Mouse (Mus musculus): ENCODE data around the gene Exoc4.

Gene Exoc4

DNA sequence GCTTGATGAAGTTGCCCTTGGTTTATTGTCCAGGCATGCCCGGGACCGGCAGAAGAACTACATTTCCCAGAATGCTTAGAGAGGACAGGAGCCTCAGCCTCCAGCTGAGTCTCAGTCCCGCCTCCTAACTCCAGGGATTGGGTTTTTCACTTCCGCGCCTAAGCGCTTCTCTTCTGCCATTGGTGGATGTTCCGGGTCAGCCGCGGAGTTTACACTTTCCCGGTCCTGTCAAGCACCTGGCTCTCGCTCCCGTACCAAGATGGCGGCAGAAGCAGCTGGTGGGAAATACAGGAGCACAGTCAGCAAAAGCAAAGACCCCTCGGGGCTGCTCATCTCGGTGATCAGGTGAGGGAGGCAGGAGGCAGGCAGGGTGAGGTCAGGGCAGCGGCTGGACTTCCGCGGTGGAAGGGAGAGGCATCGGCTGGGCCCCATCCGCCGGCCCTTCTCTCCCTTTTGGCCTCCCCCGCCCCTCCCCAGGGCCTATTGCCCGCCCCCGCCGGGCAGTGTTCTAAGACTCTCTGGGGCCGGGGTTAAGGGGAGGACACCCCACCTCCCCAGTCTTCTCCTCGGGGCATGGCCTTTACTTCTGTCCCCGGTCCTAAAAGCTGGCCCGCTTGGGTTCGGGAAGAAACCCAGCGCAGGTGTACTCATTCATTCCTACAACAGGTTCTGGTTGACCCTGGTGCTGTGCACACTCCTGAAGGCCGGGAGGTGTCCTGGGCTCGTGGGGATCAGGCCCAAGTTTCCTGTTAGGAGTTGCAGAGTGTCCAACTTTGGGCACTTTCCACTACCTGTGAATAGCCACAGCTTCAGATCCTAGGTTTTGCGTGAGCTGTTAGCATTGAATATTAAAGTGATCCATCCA is at the start of gene Exoc4:
Gene Exoc4 (plus strand): TSS at position 192 of the 865 bp plus-strand sequence.
- DNase-seq (ENCODE audit: low read depth): peak; percentile 94

DNA sequence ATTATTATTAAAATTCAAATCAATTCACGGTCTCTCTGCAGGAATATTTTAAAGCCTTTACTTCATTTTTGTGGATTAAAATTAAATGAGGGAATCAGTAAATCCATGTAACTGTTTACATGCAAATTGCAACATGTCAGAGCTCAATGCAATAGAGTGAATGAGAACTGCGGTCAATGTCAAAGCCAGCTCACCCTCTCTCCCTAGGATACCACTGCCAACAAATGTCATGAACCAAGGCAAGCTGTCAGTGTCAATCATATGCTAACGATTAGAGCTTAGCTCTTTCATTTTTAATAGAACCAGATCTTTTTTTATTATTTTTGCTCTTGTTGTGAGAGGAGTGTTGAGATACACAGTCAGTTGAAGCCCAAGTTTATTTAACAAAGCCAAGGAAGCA is 30.1 kb upstream of the Exoc4 start:
- no peak for DNase-seq (ENCODE audit: low read depth)

GRCm38 (mm10) chr6:33226700-33227099 is 22.2 kb upstream of the Exoc4 start:
- no peak for DNase-seq (ENCODE audit: low read depth)

DNA sequence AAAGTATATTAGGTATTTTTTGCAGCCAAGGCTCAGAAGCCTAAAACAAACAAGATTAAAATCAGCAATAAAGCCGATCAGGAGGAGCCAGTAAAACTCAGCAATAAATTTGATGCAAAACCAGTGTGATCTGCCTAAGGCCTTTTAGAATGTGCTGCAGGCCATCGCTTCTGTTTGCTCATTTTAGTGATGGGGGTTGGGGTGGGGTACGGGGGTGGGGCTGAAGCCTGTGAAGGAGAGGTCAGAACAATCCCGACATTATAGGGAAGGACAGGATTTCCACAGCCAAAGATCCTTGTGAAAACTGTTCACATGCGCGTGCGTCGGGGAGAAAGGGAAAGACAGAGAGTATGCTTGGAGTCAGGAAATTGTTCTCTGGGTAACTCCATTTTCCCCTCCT is 21.5 kb upstream of the Exoc4 start:
- no peak for DNase-seq (ENCODE audit: low read depth)

DNA sequence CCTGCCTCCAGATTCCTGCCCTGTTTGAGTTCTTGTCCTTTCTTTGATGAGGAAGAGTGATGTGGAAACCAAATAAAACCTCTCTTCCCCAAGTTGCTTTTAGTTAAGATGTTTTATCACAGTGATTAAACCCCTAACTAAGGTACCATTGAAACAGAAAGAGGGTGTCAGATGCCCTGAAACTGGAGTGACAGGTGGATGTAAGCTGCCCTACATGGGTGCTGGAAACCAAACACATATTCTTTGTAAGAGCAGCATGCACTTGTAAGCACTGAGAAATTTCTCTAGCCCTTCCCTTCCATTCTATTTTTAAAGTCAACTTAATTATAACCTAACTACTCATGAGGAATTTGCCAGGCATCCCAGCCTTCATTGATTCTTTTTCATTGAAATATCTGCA is 7.6 kb upstream of the Exoc4 start:
- DNase-seq (ENCODE audit: low read depth): no peak

DNA sequence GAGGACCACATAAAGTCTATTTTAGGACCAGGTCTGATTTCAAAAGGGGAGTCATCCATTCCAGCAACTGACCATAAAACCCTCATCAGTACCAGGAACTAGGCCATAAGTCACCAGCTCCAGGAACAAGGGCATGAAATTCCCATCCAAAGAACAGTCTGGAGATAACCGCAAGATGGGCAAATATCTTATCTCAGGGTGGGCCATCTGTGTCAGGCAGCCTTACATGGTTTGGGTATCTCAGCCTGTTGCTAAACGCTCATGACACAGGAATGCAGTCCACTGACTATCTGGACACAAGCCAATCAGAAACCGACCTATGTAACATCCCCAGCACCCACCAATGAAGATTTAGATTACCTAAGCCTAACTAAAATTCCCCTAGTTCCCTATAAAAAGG is 4.3 kb upstream of the Exoc4 start:
- no peak for DNase-seq (ENCODE audit: low read depth)

- DNase-seq (ENCODE audit: low read depth): no peak
These were observed 1.7 kb upstream of the Exoc4 start for GRCm38 (mm10) chr6:33247146-33247545.

DNA sequence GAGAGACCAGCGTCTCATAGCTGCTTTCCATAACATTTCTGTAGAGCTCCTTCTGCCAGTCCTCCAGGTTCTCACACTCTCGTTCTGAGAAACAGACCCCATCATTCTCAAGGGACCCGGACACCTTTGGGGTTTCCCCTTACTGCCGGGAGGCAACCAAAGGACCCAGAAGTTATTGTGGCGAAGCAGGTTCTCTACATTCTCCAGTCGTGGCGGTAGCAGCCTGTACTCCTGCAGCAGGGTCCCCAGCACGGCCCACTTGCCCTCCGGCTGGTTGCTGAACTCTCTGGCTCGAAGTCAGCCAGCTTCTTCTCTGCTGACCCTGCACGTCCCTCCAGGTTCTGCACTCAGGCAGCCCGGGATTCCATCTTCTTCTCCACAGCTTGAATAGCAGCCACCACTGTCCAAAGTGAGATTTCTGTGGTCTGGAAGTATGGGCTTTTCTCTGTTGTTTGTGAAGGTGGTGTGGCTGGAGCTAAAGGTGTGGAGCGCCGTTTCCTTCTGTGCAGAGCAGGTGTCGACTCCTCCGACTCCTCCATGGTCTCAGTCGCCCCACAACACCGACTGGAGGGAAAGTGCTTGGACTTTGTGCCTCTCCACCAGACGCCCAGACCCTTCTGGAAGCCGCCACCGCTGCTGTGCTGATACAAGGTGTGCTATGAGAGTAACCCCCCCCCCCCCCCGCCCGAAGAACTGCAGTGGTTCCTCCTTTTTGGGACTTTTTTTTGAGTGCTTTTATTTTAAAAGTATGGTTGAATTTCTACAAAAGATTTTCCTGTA is 1.1 kb upstream of the Exoc4 start:
- DNase-seq (ENCODE audit: low read depth): no peak

DNA sequence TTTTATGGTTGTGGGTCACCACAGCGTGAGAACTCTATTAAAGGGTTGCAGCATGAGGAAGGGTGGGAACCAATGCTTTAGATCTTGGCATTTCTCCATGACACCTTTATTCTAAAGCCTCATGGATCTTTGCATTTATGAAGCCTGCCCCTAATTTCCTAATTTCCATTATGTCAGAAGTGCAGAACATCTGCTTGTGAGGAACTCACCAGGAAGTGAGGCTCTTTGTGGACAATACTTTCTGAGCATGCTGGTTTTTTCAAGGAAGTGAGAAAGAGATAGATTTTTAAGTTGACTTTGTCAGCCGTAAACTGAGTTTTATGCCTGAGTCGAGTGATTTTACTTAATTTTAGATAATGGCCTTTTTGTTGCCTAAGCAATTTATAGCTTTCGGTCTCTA is 7.8 kb downstream of the Exoc4 start:
- DNase-seq (ENCODE audit: low read depth): no peak

DNA sequence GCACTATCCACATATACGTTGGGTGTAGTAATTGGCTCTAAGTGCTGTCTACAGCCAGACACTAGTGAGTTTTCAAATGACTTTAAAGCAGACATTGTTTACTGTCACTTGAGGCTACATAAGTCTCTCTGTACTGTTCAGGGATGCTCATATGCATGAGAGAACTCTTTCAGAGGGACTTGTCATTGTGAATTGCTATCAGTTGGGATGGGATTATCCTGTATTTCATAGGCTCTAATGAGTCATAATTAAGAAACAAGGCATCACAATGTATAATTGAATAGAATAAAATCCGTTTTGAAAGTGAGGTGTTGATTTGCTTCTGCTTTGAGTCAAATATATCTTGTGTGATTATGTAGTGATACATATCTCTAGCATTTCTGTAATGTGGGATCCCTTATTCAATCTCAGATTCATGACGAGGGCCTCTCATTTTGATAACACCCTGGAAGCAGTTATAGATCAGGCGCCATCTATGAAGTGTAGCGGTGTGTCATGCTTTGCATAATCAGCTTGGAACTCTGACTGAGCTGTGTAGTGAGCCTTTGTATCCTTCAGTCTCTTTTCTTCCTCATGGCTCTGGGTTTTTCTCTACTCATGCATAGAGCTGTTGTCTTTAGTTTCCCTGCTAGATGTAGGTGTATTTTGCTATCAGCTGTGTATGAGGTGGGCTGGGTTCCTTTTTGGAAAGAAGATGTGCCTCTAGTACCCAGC is 8.3 kb downstream of the Exoc4 start:
- no peak for DNase-seq (ENCODE audit: low read depth)

GRCm38 (mm10) chr6:33259926-33260325 is 11.0 kb downstream of the Exoc4 start:
- DNase-seq (ENCODE audit: low read depth): no peak

- no peak for DNase-seq (ENCODE audit: low read depth)
These were observed 12.7 kb downstream of the Exoc4 start for GRCm38 (mm10) chr6:33261606-33262005.

- DNase-seq (ENCODE audit: low read depth): no peak
These were observed 15.1 kb downstream of the Exoc4 start for GRCm38 (mm10) chr6:33263950-33264349.

DNA sequence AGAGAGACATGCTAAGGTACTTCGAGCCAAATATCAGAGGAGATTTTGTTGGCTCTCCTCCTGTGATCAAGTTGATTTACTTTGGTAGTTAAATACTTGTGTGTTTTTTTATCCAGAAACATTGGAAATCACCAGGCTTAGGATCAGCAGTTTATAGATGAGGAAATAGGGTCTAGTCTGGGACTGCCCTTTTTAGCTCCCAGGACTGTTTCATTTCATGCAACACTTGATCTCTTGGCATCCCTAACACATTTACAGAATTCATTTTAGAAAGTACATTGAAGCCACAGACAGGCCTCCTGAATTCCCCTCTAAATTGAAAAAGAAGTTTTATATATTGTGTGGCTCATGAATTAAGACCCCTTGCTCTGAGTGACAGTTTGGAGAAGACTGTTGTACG is 15.5 kb downstream of the Exoc4 start:
- no peak for DNase-seq (ENCODE audit: low read depth)

GRCm38 (mm10) chr6:33267571-33267970 is 18.7 kb downstream of the Exoc4 start:
- no peak for DNase-seq (ENCODE audit: low read depth)

DNA sequence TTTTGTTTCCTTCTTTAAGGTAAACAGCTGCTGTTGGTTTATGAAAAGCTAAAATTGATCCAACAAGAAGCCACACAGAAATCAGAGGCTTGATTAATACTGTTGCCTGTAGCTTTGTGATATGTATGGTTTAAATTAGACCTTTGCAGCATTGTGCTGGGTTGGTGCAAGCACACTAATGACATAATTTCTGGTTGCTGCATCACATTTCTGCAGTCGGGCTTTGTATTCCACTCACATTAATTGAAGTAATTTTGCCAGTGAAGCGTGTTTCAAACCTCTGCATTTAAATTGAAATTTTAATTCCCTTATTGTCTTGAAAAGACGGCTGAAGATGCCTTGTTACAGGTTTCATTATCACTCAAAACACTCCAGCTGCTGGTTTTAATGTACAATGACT is 34.6 kb downstream of the Exoc4 start:
- no peak for DNase-seq (ENCODE audit: low read depth)

- DNase-seq (ENCODE audit: low read depth): no peak
These were observed 35.1 kb downstream of the Exoc4 start for GRCm38 (mm10) chr6:33283936-33284335.

- no peak for DNase-seq (ENCODE audit: low read depth)
These were observed 37.5 kb downstream of the Exoc4 start for GRCm38 (mm10) chr6:33286376-33286775.

DNA sequence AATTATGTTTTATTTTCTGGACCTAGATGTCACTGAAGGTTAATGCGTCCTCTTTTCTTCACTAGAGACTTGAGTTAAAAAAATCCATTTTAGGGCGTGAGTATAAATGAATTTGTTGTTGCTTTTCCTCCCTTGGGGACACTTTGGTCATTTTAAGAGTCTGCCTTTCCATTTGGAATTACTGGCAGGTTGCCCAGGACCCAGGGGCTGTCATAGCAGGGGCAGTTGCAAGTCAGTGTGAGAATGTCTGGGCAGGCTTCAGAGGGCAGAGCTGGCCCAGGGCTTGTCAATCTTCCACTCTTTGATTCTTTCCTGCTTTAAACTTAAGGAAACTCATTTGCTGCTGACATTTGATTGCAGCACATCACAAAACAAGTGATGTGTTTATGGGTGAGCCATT is 45.7 kb downstream of the Exoc4 start:
- no peak for DNase-seq (ENCODE audit: low read depth)

DNA sequence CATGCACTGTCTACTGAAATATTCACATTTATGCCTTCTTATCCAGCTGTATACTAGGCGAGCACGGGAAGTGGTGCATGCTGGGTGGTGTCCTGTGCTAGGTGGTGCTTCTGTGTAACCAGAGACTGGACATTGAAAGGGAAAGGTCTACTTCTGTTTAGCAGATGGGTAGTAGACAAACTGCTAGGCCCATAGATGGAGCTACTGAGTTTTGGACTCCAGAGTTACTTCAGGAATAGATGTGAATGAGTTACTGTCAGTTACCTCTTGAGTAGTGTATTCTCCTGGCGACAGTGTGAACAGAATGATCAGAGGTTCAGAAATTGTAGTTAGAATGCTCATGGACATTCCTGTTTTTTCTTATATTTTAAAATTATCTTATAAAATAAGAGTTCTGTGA is 48.7 kb downstream of the Exoc4 start:
- DNase-seq (ENCODE audit: low read depth): no peak

DNA sequence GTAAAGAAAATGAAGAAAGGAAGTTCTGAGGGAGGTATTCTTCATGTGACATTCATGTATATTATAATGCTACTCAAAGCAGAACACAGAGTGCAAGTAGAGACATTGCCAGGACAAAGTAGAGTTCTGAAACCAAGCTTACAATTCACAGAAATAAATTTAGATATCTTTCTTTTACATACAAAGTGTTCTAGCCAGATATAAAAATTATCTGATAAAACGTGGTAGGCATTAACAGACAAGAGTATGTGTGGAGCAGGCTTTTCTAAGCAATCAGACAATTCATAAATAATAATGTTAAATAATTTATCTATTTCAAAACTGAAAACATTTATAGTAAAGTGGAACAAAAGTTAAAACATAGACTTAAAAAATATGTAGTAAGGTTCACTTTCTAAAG is 49.9 kb downstream of the Exoc4 start:
- DNase-seq (ENCODE audit: low read depth): no peak

- DNase-seq (ENCODE audit: low read depth): no peak
These were observed 57.1 kb downstream of the Exoc4 start for GRCm38 (mm10) chr6:33305996-33306395.

DNA sequence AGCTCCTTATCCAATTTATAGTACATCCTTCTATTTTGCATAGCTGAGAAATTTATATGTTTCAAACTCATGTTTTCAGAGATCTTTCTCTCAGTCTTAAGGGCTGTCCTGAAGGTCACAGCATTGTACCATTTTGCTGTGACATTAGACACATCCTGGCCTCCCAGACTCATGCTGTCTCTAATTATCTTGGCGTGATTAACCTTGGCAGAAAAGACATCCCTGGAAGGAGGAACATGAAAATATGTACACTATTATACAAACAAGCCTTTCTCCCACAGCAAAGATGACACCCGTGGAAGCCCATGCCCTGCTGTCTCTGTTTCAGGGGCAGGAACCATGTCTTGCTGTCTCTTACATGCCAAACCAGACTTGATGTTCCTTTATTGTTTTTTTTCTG is 59.8 kb downstream of the Exoc4 start:
- DNase-seq (ENCODE audit: low read depth): no peak

Data from c-Kit-positive CD71-negative TER-119-negative erythroid progenitor cells, embryonic 14.5 days (primary cell).